Mouse (Mus musculus) G1E (cell line): ENCODE measurements at regions not wholly inside any gene's neighbourhood (a gene's known extent, or its start where the extent isn't known, plus 50 kb on each side); places are given as distances from the start of the nearest gene placed in this dataset.

Experiments
- ATAC-seq: 2 replicates; pipeline ENCODE4 v1.8.0; 2016; ENCODE audit warnings: mild to moderate bottlenecking; ENCODE audit not compliant: insufficient number of reproducible peaks, poor library complexity, low FRiP score, severe bottlenecking; ENCODE audit errors: extremely low read depth
- DNase-seq: peaks from one replicate; pipeline ENCODE4 v3.0.0; 2012; ENCODE audit warnings: low spot score
- H3K27me3 ChIP-seq: 2 replicates; pipeline ENCODE4 v1.6.1; 2012; ENCODE audit warnings: mild to moderate bottlenecking, low read length, inconsistent platforms; ENCODE audit not compliant: insufficient read depth
- H3K36me3 ChIP-seq: replicated peaks from 2 replicates; pipeline ENCODE3; 2012; ENCODE audit warnings: mild to moderate bottlenecking, inconsistent platforms
- H3K4me1 ChIP-seq: 2 replicates; pipeline ENCODE4 v1.6.1; 2012; ENCODE audit warnings: low read depth, low read length, inconsistent platforms, mixed read lengths; ENCODE audit not compliant: insufficient read depth
- H3K4me3 ChIP-seq: 2 replicates; pipeline ENCODE4 v1.5.1; 2012; ENCODE audit warnings: low read depth, mild to moderate bottlenecking, inconsistent platforms, low read length, moderate library complexity, mixed read lengths
- H3K9me3 ChIP-seq: replicated peaks from 2 replicates; pipeline ENCODE4 v1.6.1; 2012; ENCODE audit warnings: inconsistent platforms
- CTCF ChIP-seq: IDR thresholded peaks from 2 replicates; pipeline ENCODE4 v1.5.1; 2012; ENCODE audit warnings: low read depth, low read length, inconsistent platforms, mixed read lengths
- GATA1 ChIP-seq: IDR thresholded peaks from 2 replicates; pipeline ENCODE4 v1.6.1; 2012; ENCODE audit warnings: borderline replicate concordance, low read length, inconsistent platforms, mixed read lengths
- GATA2 ChIP-seq: IDR thresholded peaks from 2 replicates; pipeline ENCODE4 v1.6.1; 2012; ENCODE audit warnings: low read depth, low read length, inconsistent platforms, borderline replicate concordance
- POLR2AphosphoS5 ChIP-seq: IDR thresholded peaks from 2 replicates; pipeline ENCODE4 v1.6.1; 2012; ENCODE audit warnings: low read depth, low read length, inconsistent platforms; ENCODE audit not compliant: insufficient replicate concordance
- TAL1 ChIP-seq: conservative IDR thresholded peaks from 2 replicates; pipeline ENCODE4 v1.6.1; 2012; ENCODE audit warnings: low read depth, low read length, inconsistent platforms, mixed read lengths

DNA sequence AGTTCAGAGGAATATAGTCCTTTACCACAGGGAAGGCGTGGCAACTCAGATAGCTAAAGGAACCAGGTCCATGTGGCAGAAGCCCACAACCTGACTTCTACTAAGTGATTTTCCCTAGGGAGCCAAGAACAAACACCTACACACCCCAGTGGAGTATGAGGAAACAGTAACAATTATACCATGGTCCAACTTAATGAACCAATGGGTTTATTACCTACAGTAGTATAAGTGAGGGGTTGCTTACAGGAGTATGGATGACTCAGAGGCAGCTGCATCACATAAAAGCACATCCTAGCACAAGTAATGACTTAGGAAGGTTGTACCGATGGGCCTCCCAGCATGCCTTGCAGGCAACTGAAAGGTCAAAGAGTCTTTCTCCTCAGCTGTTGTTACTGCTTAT is 98.7 kb upstream of the Cul1 start:
- H3K4me3 ChIP-seq: no peak overlapping the region
- no peaks in the 10 kb centered on the region for H3K4me1 ChIP-seq
- no peaks in the 10 kb centered on the region for H3K9me3 ChIP-seq
- no peak for DNase-seq
- TF ChIP-seq POLR2AphosphoS5 (no peak), CTCF (no peak), TAL1 (no peak), GATA1 (no peak), GATA2 (no peak)
- no peak for ATAC-seq
- peaks cover 15% of the 10 kb centered on the region for H3K27me3 ChIP-seq
- no peaks in the 10 kb centered on the region for H3K36me3 ChIP-seq

DNA sequence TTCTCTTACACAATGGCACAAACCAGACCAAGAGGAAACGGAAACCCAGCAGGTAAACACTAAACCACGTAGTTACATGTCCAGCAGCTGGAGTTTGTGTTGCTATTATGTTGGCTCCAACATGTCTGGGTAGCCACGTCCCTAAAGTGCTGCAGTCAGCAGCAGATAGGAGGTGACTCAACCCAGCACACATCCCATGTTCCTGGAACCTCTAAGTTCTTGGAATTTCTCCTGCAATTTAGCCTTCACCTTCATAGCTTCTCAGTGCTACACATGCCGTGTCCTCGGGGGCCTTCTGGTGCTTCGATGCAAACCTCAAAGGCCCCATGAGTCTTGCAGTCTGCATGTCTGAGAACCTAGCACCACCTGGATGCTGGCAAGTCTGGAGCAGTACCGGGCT is 97.7 kb upstream of the Cul1 start:
- Histone ChIP-seq H3K9me3 (no peaks in the 10 kb centered on the region), H3K36me3 (no peaks in the 10 kb centered on the region), H3K27me3 (peaks cover 17% of the 10 kb centered on the region), H3K4me1 (no peaks in the 10 kb centered on the region), H3K4me3 (no peak overlapping the region)
- DNase-seq (no peak), ATAC-seq (no peak)
- TF ChIP-seq TAL1 (no peak), CTCF (no peak), POLR2AphosphoS5 (no peak), GATA1 (no peak), GATA2 (no peak)

DNA sequence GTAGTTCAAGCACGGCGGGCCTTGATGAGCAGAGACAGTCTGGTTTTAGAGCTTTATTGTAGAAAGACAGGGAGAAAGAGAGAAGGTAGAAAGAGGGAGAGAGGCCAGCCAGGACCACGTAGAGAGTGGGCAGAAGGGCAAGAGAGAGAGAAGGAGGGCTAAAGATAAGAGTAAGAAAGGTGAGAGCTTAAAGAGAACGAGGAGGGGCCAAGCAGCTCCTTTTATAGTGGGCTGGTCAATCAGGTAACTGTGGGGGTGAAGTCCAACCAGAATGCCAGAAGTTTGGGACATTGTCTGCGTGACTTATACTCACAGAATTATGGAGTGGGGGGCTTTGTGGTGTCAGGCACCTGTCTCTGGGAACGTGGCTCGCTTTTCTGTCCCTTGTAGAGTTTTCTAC is 96.7 kb upstream of the Cul1 start:
- no peak for ATAC-seq

DNA sequence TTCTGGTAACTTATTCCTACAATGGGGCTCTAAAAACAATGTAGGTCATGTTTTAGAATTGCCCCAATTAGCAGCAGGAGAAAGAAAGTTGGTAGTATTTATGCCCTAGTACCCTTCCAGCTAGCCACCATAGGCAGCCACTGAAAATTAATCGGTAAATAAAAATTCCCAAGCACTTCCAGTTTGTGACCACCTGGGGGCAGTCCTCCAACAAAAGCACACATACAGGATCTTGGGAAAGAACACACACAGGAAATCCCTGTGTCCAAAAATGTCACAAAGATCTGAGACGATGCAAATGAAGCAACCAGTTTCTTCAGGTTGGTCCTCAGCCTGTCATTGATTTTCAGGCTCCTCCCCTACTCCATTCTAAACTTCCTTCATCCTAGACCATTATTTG is 94.5 kb upstream of the Cul1 start:
- no peak for ATAC-seq
- H3K36me3 ChIP-seq: no peaks in the 10 kb centered on the region
- DNase-seq: no peak
- H3K4me1 ChIP-seq: no peaks in the 10 kb centered on the region
- TF ChIP-seq GATA2 (no peak), POLR2AphosphoS5 (no peak), GATA1 (no peak), CTCF (peak; percentile 20; the same call in 1 of the 2 replicates), TAL1 (no peak)
- H3K4me3 ChIP-seq: no peak overlapping the region
- H3K27me3 ChIP-seq: peaks cover 19% of the 10 kb centered on the region
- H3K9me3 ChIP-seq: no peaks in the 10 kb centered on the region

More for the DNA sequence above, 96.7 kb upstream of the Cul1 start:
- Histone ChIP-seq H3K4me3 (no peak overlapping the region), H3K4me1 (no peaks in the 10 kb centered on the region), H3K36me3 (no peaks in the 10 kb centered on the region), H3K9me3 (no peaks in the 10 kb centered on the region), H3K27me3 (peaks cover 19% of the 10 kb centered on the region)
- TF ChIP-seq GATA2 (no peak), POLR2AphosphoS5 (no peak), GATA1 (no peak), TAL1 (no peak), CTCF (no peak)
- no peak for DNase-seq

- H3K9me3 ChIP-seq: no peaks in the 10 kb centered on the region
These were observed 89.2 kb upstream of the Cul1 start for GRCm38 (mm10) chr6:47364002-47364401.

DNA sequence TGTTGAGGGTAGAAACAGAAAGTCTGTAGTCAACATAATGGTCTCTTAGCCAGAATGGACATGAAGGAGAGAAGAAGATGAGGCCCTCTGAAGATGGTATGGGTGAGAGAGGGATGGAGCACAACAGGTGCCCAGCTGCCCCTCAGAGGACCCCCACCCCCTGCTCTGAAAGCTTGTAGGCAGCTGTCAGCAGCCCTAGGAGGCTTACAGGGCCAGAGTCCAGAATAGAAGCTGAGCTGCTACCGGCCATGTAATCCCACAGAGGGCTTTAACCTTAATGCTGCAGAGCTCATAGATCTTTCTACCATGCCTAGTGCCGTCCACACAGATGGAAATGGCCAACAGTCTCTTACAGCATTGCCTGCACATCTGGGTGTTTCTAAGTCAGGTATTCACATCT is 88.6 kb upstream of the Cul1 start:
- Histone ChIP-seq H3K4me1 (no peaks in the 10 kb centered on the region), H3K9me3 (no peaks in the 10 kb centered on the region), H3K36me3 (no peaks in the 10 kb centered on the region), H3K4me3 (no peak overlapping the region), H3K27me3 (peaks cover 11% of the 10 kb centered on the region)
- TF ChIP-seq GATA1 (no peak), CTCF (no peak), GATA2 (no peak), TAL1 (no peak), POLR2AphosphoS5 (no peak)
- DNase-seq (no peak), ATAC-seq (no peak)

More at GRCm38 (mm10) chr6:47364002-47364401, 89.2 kb upstream of the Cul1 start:
- Histone ChIP-seq H3K4me1 (no peaks in the 10 kb centered on the region), H3K36me3 (no peaks in the 10 kb centered on the region), H3K27me3 (peaks cover 12% of the 10 kb centered on the region), H3K4me3 (no peak overlapping the region)
- TF ChIP-seq POLR2AphosphoS5 (no peak), TAL1 (no peak), GATA1 (no peak), CTCF (no peak)
- no peak for DNase-seq
- ATAC-seq: no peak
